Mouse (Mus musculus) CD4-positive naive resting alpha-beta T cell, adult 57 days (primary cell): Measurements from ENCODE around the gene Awat1. TPM values are rescaled to one million over a fixed set of nuclear protein-coding genes. Genes with fewer than 3 reads are reported as not detected.

Experiments
- total RNA-seq: library from RNA; stranded (reverse); gene quantifications from one replicate; pipeline ENCODE4 v1.2.4, GENCODE M21; 2023

Awat1 gene
- total RNA-seq = not detected

GRCm38 (mm10) chrX:100571951-100572350, at the start of gene Awat1:
TSS of gene Awat1 (plus strand) at chrX:100572251.

GRCm38 (mm10) chrX:100524471-100524870, 47.6 kb upstream of the Awat1 start, which contains the start of gene Dgat2l6:
TSS of gene Dgat2l6 (plus strand) at chrX:100524838.

GRCm38 (mm10) chrX:100594791-100595190, 22.7 kb downstream of the Awat1 start, which contains the start of gene P2ry4:
TSS of gene P2ry4 (minus strand) at chrX:100594869.

GRCm38 (mm10) chrX:100605314-100605713, 33.3 kb downstream of the Awat1 start, which contains the start of gene Arr3:
TSS of gene Arr3 (plus strand) at chrX:100605497.

GRCm38 (mm10) chrX:100625546-100625801, 53.4 kb downstream of the Awat1 start, which contains the start of gene Kif4:
TSS of gene Kif4 (plus strand) at chrX:100625737.

GRCm38 (mm10) chrX:100625802-100626793, 54.0 kb downstream of the Awat1 start, which contains the start of gene Pdzd11:
TSS of gene Pdzd11 (minus strand) at chrX:100626568.

Other genes with a start within 250 kb of the Awat1 start
- gene Otud6a, start 143.2 kb upstream of the Awat1 start, total RNA-seq = not detected
- gene Awat2, start 129.5 kb upstream of the Awat1 start, total RNA-seq = 0.30 TPM
- 62.8 TPM for gene Igbp1, start 78.0 kb upstream of the Awat1 start, total RNA-seq
- not detected for gene Dgat2l6, start 47.4 kb upstream of the Awat1 start, total RNA-seq
- not detected for gene P2ry4, start 22.6 kb downstream of the Awat1 start, total RNA-seq
- gene Arr3, start 33.2 kb downstream of the Awat1 start, total RNA-seq = not detected
- gene Kif4, start 53.5 kb downstream of the Awat1 start, total RNA-seq = 0.62 TPM
- 13.9 TPM for gene Pdzd11, start 54.3 kb downstream of the Awat1 start, total RNA-seq
- not detected for gene Gdpd2, start 157.6 kb downstream of the Awat1 start, total RNA-seq
- 7.1 TPM for gene Dlg3, start 195.5 kb downstream of the Awat1 start, total RNA-seq